Mouse (Mus musculus) heart, embryonic 15.5 days (tissue): Measurements from ENCODE around the gene Ina. TPM values are rescaled to one million over a fixed set of nuclear protein-coding genes. Genes with fewer than 3 reads are reported as not detected.

Experiments used
- ATAC-seq: fragments of 200-750 bp; cut with Nextera tagmentation; replicated peaks from 2 replicates; pipeline ENCODE4 v1.8.0; 2017; ENCODE audit warnings: low read depth, moderate TSS enrichment; ENCODE audit not compliant: insufficient number of reproducible peaks, insufficient read depth, low FRiP score
- H3K27ac ChIP-seq: fragments of 300-500 bp; sonication (generic); 2 replicates; pipeline ENCODE4 v1.5.1; 2015; ENCODE audit warnings: mild to moderate bottlenecking, inconsistent platforms
- H3K27me3 ChIP-seq: fragments of 300-500 bp; sonication (generic); 2 replicates; pipeline ENCODE4 v1.6.1; 2015; ENCODE audit warnings: inconsistent platforms
- H3K36me3 ChIP-seq: fragments of 300-500 bp; sonication (generic); 2 replicates; pipeline ENCODE4 v1.6.1; 2015; ENCODE audit warnings: mild to moderate bottlenecking, inconsistent platforms
- H3K4me1 ChIP-seq: fragments of 300-500 bp; sonication (generic); replicated peaks from 2 replicates; pipeline ENCODE4 v1.6.1; 2015; ENCODE audit warnings: inconsistent platforms
- H3K4me2 ChIP-seq: fragments of 300-500 bp; sonication (generic); 2 replicates; pipeline ENCODE4 v1.6.1; 2015; ENCODE audit warnings: inconsistent platforms, mild to moderate bottlenecking, moderate library complexity
- H3K4me3 ChIP-seq: fragments of 300-500 bp; sonication (generic); 2 replicates; pipeline ENCODE4 v1.5.1; 2015; ENCODE audit warnings: mild to moderate bottlenecking, inconsistent platforms
- H3K9ac ChIP-seq: fragments of 300-500 bp; sonication (generic); 2 replicates; pipeline ENCODE4 v1.6.1; 2015; ENCODE audit warnings: mild to moderate bottlenecking, inconsistent platforms
- H3K9me3 ChIP-seq: fragments of 300-500 bp; sonication (generic); replicated peaks from 2 replicates; pipeline ENCODE4 v1.6.1; 2016; ENCODE audit warnings: inconsistent platforms
- WGBS: fragments of 180-500 bp; shearing (Covaris S2); methylation state at CpG from one replicate; pipeline ENCODE4 v1.1.7; 2015; ENCODE audit warnings: mixed read lengths; 5-methylcytosine and 5-hydroxymethylcytosine counted together
- polyA plus RNA-seq: library from polyadenylated mRNA; unstranded; fragments of >200 nt; fragmentation: Nextera tagmentation; extraction: Ambion mirVana; gene quantifications from 2 replicates; pipeline ENCODE4 v1.2.1, GENCODE M21; 2015

Gene Ina
- polyA plus RNA-seq, 1 experiment from 2014 or later, result 0.58 TPM

DNA sequence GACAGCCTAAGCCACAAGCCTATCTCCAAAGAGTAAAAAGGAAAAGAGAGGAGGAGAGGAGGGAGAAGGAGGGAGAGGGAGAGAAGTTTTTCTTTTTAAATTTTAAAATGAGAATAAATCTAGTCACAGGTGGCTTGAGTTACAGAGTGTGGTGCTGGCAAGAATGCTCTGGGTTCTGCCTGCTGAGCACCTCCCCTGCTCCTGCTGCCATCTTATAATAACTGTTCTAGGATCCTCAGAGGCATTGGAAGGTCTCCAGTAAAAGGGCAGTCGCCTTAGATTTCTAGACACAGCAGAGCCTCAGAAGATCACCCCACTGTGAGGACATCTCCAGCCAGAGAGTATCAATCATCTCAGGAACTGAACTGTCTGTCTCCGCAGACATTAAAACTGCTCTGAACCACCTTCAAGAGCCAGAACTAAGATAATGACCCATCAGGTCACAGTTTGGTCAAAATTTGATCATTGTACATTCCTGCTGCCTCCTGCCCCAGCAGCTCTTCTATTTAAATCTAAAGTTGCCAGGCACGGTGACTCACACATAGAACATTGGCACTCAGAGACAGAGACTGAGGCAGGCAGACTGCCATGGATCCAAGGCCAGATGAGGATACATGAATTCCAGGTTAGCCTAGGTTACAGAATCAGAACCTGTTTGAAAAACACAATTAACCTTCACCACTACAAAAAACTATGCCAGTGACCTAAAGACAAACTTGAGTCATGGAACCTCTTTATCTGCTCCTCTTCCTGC is 26.4 kb downstream of the Ina start:
- 77% methylated on average over 3 of the region's 3 CpGs for WGBS
- H3K36me3 ChIP-seq, result peaks cover 34% of the 10 kb centered on the region
- H3K9me3 ChIP-seq, result no peaks in the 10 kb centered on the region

GRCm38 (mm10) chr19:47043608-47044007 is 29.1 kb downstream of the Ina start:
- no peak overlapping the region for H3K9ac ChIP-seq
- H3K4me3 ChIP-seq, result no peak overlapping the region
- H3K9me3 ChIP-seq, result no peaks in the 10 kb centered on the region
- H3K4me1 ChIP-seq, result no peaks in the 10 kb centered on the region
- H3K36me3 ChIP-seq, result peaks cover 30% of the 10 kb centered on the region
- H3K27ac ChIP-seq, result no peak overlapping the region
- no peaks in the 10 kb centered on the region for H3K27me3 ChIP-seq
- H3K4me2 ChIP-seq, result no peak overlapping the region
- WGBS, result 77% methylated on average over 3 of the region's 3 CpGs
- ATAC-seq, result no peak

More for the DNA sequence above, 26.4 kb downstream of the Ina start:
- no peak overlapping the region for H3K9ac ChIP-seq
- no peaks in the 10 kb centered on the region for H3K4me1 ChIP-seq
- no peak overlapping the region for H3K27ac ChIP-seq
- ATAC-seq, result no peak
- no peak overlapping the region for H3K4me2 ChIP-seq
- no peaks in the 10 kb centered on the region for H3K27me3 ChIP-seq
- no peak overlapping the region for H3K4me3 ChIP-seq

GRCm38 (mm10) chr19:47046343-47046742 is 31.8 kb downstream of the Ina start:
- Histone ChIP-seq H3K4me2 (no peak overlapping the region), H3K4me3 (no peak overlapping the region), H3K9ac (no peak overlapping the region), H3K27me3 (no peaks in the 10 kb centered on the region), H3K36me3 (peaks cover 18% of the 10 kb centered on the region), H3K9me3 (no peaks in the 10 kb centered on the region), H3K27ac (no peak overlapping the region), H3K4me1 (peaks cover 14% of the 10 kb centered on the region)
- ATAC-seq, result no peak
- WGBS, result 87% methylated on average over 1 of the region's 1 CpGs

DNA sequence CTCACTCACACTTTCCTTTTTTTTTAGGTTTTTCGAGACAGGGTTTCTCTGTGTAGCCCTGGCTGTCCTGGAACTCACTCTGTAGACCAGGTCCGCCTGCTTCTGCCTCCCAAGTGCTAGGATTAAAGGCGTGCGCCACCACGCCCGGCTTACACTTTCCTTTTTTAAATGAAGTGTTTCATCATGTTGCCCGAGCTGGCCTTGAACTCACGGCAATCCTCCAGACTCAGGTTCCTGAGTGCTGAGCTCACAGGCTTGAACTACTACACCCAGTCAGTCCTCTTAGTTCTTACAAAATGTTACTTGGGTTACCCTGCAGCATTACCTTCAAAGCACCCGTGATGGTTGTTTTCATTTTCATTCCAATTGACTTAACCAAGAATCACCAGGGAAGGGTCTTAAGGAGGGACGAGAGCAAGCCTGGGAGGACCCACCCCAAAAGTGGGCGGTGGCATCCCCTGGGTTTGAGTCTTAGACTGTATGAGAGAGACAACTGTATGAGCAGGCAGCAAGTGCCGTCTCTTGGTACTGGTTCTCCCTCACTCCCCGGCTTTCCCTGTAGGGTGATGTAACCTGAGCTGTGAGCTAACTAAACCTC is 32.8 kb downstream of the Ina start:
- H3K4me1 ChIP-seq, result peaks cover 14% of the 10 kb centered on the region
- no peak for ATAC-seq
- 84% methylated on average over 13 of the region's 13 CpGs for WGBS

GRCm38 (mm10) chr19:47049061-47049460 is 34.6 kb downstream of the Ina start:
- Histone ChIP-seq H3K4me1 (peaks cover 14% of the 10 kb centered on the region), H3K4me2 (peak overlapping the region; percentile 86; the same call in 1 of the 2 replicates), H3K36me3 (peaks cover 18% of the 10 kb centered on the region), H3K27me3 (no peaks in the 10 kb centered on the region), H3K4me3 (0 out of 2 replicates have a peak overlapping the region, but pooled peaks have one; percentile 89), H3K9ac (no peak overlapping the region), H3K27ac (no peak overlapping the region), H3K9me3 (no peaks in the 10 kb centered on the region)
- no peak for ATAC-seq
- WGBS, result 55% methylated on average over 4 of the region's 4 CpGs

More for the DNA sequence above, 32.8 kb downstream of the Ina start:
- Histone ChIP-seq H3K4me2 (no peak overlapping the region), H3K27me3 (no peaks in the 10 kb centered on the region), H3K4me3 (no peak overlapping the region), H3K9ac (no peak overlapping the region), H3K27ac (no peak overlapping the region), H3K9me3 (no peaks in the 10 kb centered on the region), H3K36me3 (peaks cover 18% of the 10 kb centered on the region)

GRCm38 (mm10) chr19:47049840-47050239 is 35.3 kb downstream of the Ina start:
- 3% methylated on average over 7 of the region's 7 CpGs for WGBS
- H3K27ac ChIP-seq, result peak overlapping the region; percentile 87; the same call in 1 of the 2 replicates

GRCm38 (mm10) chr19:47050271-47051032 is 36.0 kb downstream of the Ina start, which contains the start of gene Pcgf6:
Gene Pcgf6, minus strand, starts transcription at chr19:47050906.
- H3K4me2 ChIP-seq, result peak within 1 kb of the TSS; percentile 86
- H3K9ac ChIP-seq, result peak within 1 kb of the TSS; percentile 70
- H3K4me1 ChIP-seq, result peaks cover 14% of the 10 kb centered on the region
- no peaks in the 10 kb centered on the region for H3K27me3 ChIP-seq
- H3K36me3 ChIP-seq, result peaks cover 15% of the 10 kb centered on the region
- H3K27ac ChIP-seq, result peak within 1 kb of the TSS; percentile 87
- WGBS, result under 1% methylated on average over 75 of the region's 75 CpGs
- peak within 1 kb of the TSS; percentile 89 for H3K4me3 ChIP-seq
- peak; percentile 84 for ATAC-seq
- H3K9me3 ChIP-seq, result no peaks in the 10 kb centered on the region

More at GRCm38 (mm10) chr19:47049840-47050239, 35.3 kb downstream of the Ina start:
- no peaks in the 10 kb centered on the region for H3K9me3 ChIP-seq
- peak overlapping the region; percentile 70 for H3K9ac ChIP-seq
- H3K36me3 ChIP-seq, result peaks cover 18% of the 10 kb centered on the region
- H3K4me3 ChIP-seq, result peak overlapping the region; percentile 89
- H3K4me1 ChIP-seq, result peaks cover 14% of the 10 kb centered on the region
- H3K27me3 ChIP-seq, result no peaks in the 10 kb centered on the region
- ATAC-seq, result no peak
- H3K4me2 ChIP-seq, result peak overlapping the region; percentile 86

DNA sequence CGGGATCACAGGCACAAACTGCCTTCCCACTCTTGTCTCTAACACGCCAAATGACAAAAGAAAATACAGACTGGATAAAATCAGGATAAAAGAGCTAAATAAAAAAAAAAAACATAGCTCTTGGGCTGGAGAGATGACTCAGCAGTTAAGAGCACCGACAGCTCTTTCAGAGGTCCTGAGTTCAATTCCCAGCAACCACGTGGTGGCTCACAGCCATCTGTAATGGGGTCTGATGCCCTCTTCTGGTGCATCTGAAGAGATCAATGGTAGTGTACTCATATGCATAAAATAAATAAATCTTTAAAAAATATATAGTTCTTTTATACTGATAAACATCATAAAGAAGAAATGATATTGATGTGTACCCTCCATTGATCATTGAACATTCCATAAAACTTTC is 38.4 kb downstream of the Ina start:
- Histone ChIP-seq H3K27me3 (no peaks in the 10 kb centered on the region), H3K9ac (no peak overlapping the region), H3K4me3 (no peak overlapping the region), H3K4me2 (no peak overlapping the region), H3K36me3 (no peaks in the 10 kb centered on the region), H3K27ac (no peak overlapping the region), H3K9me3 (no peaks in the 10 kb centered on the region), H3K4me1 (peaks cover 14% of the 10 kb centered on the region)
- ATAC-seq, result no peak
- 80% methylated on average over 4 of the region's 4 CpGs for WGBS

DNA sequence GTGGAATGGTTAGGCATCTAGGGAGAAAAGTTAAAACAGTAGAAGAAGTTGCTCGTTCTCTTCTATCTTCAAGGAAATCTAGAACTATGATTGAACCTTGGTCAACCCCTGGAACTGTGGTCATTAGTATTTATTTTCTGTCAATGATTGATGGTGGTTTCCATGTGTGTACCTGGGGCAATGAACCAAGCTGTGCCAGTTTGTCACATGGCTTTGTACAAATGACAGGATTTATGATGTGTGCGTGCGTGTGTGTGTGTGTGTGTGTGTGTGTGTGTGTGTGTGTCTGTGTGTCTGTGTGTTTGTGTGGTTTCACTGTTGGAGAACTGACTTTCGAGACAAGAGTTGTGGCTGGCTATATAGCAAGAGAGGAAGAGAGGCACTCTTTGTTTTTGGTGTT is 39.0 kb downstream of the Ina start:
- Histone ChIP-seq H3K4me3 (no peak overlapping the region), H3K9ac (no peak overlapping the region), H3K27ac (no peak overlapping the region), H3K4me2 (no peak overlapping the region), H3K4me1 (peaks cover 14% of the 10 kb centered on the region), H3K27me3 (no peaks in the 10 kb centered on the region), H3K36me3 (no peaks in the 10 kb centered on the region), H3K9me3 (no peaks in the 10 kb centered on the region)
- no peak for ATAC-seq
- WGBS, result 77% methylated on average over 4 of the region's 4 CpGs

- no peak overlapping the region for H3K9ac ChIP-seq
- no peaks in the 10 kb centered on the region for H3K4me1 ChIP-seq
- H3K27me3 ChIP-seq, result no peaks in the 10 kb centered on the region
- H3K4me2 ChIP-seq, result no peak overlapping the region
- no peak overlapping the region for H3K4me3 ChIP-seq
- no peak for ATAC-seq
- no peaks in the 10 kb centered on the region for H3K9me3 ChIP-seq
- no peak overlapping the region for H3K27ac ChIP-seq
- 52% methylated on average over 1 of the region's 1 CpGs for WGBS
- H3K36me3 ChIP-seq, result no peaks in the 10 kb centered on the region
These were observed 43.2 kb downstream of the Ina start for GRCm38 (mm10) chr19:47057684-47058083.

GRCm38 (mm10) chr19:47065860-47066259 is 51.4 kb downstream of the Ina start:
- no peaks in the 10 kb centered on the region for H3K9me3 ChIP-seq
- no peak overlapping the region for H3K4me3 ChIP-seq
- WGBS, result 88% methylated on average over 3 of the region's 3 CpGs
- ATAC-seq, result no peak
- H3K4me1 ChIP-seq, result peaks cover 13% of the 10 kb centered on the region
- no peak overlapping the region for H3K9ac ChIP-seq
- no peak overlapping the region for H3K4me2 ChIP-seq
- H3K27ac ChIP-seq, result no peak overlapping the region
- H3K36me3 ChIP-seq, result peaks cover under 1% of the 10 kb centered on the region; the same call in 1 of the 2 replicates
- no peaks in the 10 kb centered on the region for H3K27me3 ChIP-seq
